Mouse (Mus musculus): Measurements from ENCODE around the gene Tsga10. TPM values are rescaled to one million over a fixed set of nuclear protein-coding genes. Genes with fewer than 3 reads are reported as not detected.
"Not testable (repeated sequence)": the region's sequence is repeated elsewhere in the genome, so short reads cannot be mapped to it uniquely, and the experiment has no call there.

The Tsga10 gene
- total RNA-seq, 4 experiments from 2014 or later, result 3.9 to 6.6 (median 5.3) TPM

- DNase-seq, result peak; percentile 100
Observed at GRCm38 (mm10) chr1:37864511-37865400, 1.5 kb downstream of the Tsga10 start.

- DNase-seq, result no peak
Observed at GRCm38 (mm10) chr1:37850696-37851095, 15.5 kb downstream of the Tsga10 start.

GRCm38 (mm10) chr1:37846878-37847277, 19.4 kb downstream of the Tsga10 start:
- no peak for DNase-seq

- DNase-seq, result no peak
Observed at GRCm38 (mm10) chr1:37831681-37832080, 34.5 kb downstream of the Tsga10 start.

GRCm38 (mm10) chr1:37802291-37802690, 63.9 kb downstream of the Tsga10 start:
- not testable (repeated sequence) for DNase-seq

- DNase-seq, result no peak
Observed at GRCm38 (mm10) chr1:37800298-37800697, 65.9 kb downstream of the Tsga10 start.

GRCm38 (mm10) chr1:37799505-37799904, 66.7 kb downstream of the Tsga10 start:
- DNase-seq, result no peak

GRCm38 (mm10) chr1:37759407-37759806, 106.8 kb downstream of the Tsga10 start:
- DNase-seq, result no peak

GRCm38 (mm10) chr1:37744650-37745259, 121.5 kb downstream of the Tsga10 start:
- DNase-seq, result no peak

GRCm38 (mm10) chr1:37742602-37743270, 123.5 kb downstream of the Tsga10 start:
- DNase-seq, result no peak

- no peak for DNase-seq
Observed at GRCm38 (mm10) chr1:37742126-37742525, 124.1 kb downstream of the Tsga10 start.

- DNase-seq, result no peak
Observed at GRCm38 (mm10) chr1:37740161-37740802, 125.9 kb downstream of the Tsga10 start.

GRCm38 (mm10) chr1:37738895-37739294, 127.3 kb downstream of the Tsga10 start:
- no peak for DNase-seq

GRCm38 (mm10) chr1:37737045-37737444, 129.2 kb downstream of the Tsga10 start:
- DNase-seq, result no peak

GRCm38 (mm10) chr1:37735932-37736331, 130.3 kb downstream of the Tsga10 start:
- DNase-seq, result no peak

GRCm38 (mm10) chr1:37734841-37735240, 131.4 kb downstream of the Tsga10 start:
- no peak for DNase-seq

GRCm38 (mm10) chr1:37729353-37729752, 136.9 kb downstream of the Tsga10 start:
- DNase-seq, result no peak

GRCm38 (mm10) chr1:37728053-37728452, 138.2 kb downstream of the Tsga10 start:
- no peak for DNase-seq

- DNase-seq, result no peak
Observed at GRCm38 (mm10) chr1:37727186-37727585, 139.0 kb downstream of the Tsga10 start.

- no peak for DNase-seq
Observed at GRCm38 (mm10) chr1:37726426-37726825, 139.8 kb downstream of the Tsga10 start.

GRCm38 (mm10) chr1:37725880-37726279, 140.3 kb downstream of the Tsga10 start:
- DNase-seq, result no peak

GRCm38 (mm10) chr1:37721092-37721491, 145.1 kb downstream of the Tsga10 start:
- no peak for DNase-seq

Measured in adrenal gland, adult 8-10 months (tissue).